Mouse (Mus musculus): ENCODE results near the gene Pphln1.

GRCm38 (mm10) chr15:93453296-93453695 is 55.1 kb downstream of the Pphln1 start:
- TF ChIP-seq CHD2 (IDR thresholded peaks at IDR 0.05; ENCODE audit: low read depth, low read length) = no peak
- no peak for TF ChIP-seq ZNF384 (IDR thresholded peaks at IDR 0.05; ENCODE audit: low read depth, low read length)
- TF ChIP-seq ZC3H11A (IDR thresholded peaks at IDR 0.05; ENCODE audit: borderline replicate concordance, low read depth, low read length) = no peak
